Mouse (Mus musculus): ENCODE measurements at regions not wholly inside any gene's neighbourhood (a gene's known extent, or its start where the extent isn't known, plus 50 kb on each side); places are given as distances from the start of the nearest gene placed in this dataset.

DNA sequence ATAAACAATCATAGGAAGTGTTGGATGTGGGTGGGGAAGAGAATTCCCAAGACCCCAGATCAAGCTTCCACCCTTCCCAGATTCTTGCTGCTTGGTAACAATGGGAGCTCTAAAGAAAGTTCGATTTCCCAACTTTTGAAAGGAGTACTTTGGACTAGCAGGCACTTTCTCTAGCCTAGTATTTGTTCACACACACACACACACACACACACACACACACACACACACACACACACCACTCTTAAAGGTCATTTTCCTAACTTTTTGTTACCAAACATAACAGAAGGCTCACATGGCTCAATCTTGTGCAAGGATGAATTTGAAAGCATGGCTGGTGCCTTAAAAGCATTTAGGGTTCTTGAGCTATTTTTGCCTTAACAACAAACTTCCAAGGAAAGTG, 71.6 kb upstream of the Pgrmc2 start:
- no peak for DNase-seq (ENCODE audit: low read depth, low spot score)

GRCm38 (mm10) chr3:41151989-41152388, 69.1 kb upstream of the Pgrmc2 start:
- no peak for DNase-seq (ENCODE audit: low read depth, low spot score)

- DNase-seq (ENCODE audit: low read depth, low spot score), result no peak
Observed at GRCm38 (mm10) chr3:41140391-41140790, 57.5 kb upstream of the Pgrmc2 start.

DNA sequence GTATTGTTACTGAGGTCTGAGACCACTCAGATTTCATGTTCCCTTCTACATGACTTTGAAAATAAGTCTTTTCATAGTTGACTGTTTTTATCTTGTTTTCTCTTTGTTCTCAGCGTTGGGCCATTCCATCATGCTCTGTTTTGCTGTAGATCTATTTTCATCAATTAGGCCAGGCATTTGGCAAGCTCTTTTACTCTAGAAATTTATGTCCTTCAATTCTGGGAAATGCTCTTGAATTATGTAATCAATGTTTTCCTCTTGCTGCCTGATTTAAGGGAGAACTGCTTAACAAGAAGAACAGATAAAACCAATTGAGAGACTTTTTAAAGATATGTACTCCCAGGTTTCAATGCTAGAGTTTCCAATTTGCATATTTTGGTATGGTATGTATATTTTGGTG, 55.1 kb upstream of the Pgrmc2 start:
- DNase-seq (ENCODE audit: low read depth, low spot score), result no peak

- no peak for DNase-seq (ENCODE audit: low read depth, low spot score)
Observed at GRCm38 (mm10) chr3:41132889-41133288, 50.0 kb upstream of the Pgrmc2 start.

All from 3T3-L1 (cell line).